Mouse (Mus musculus): ENCODE data around the gene 6430550D23Rik. TPM values are rescaled to one million over a fixed set of nuclear protein-coding genes. Genes with fewer than 3 reads are reported as not detected.

6430550D23Rik gene
- total RNA-seq, 2 experiments from 2014 or later: 0.74 to 0.92 TPM

Other genes starting within 250 kb of the 6430550D23Rik start
- gene Mmp24, start 232.6 kb downstream of the 6430550D23Rik start, total RNA-seq (2015): not detected in 2 replicates
- under 0.01 TPM in 1 of 2 replicates, not detected in the other for gene Mmp24, start 232.6 kb downstream of the 6430550D23Rik start, total RNA-seq (2017)
- gene BC029722, start 188.6 kb downstream of the 6430550D23Rik start, total RNA-seq (2015): 13.2 and 18.8 TPM in 2 replicates
- gene BC029722, start 188.6 kb downstream of the 6430550D23Rik start, total RNA-seq (2017): 13.2 and 14.8 TPM in 2 replicates
- 261 and 264 TPM in 2 replicates for gene Eif6, start 181.1 kb downstream of the 6430550D23Rik start, total RNA-seq (2015)
- gene Eif6, start 181.1 kb downstream of the 6430550D23Rik start, total RNA-seq (2017): 58.5 and 84.7 TPM in 2 replicates
- not detected in 2 replicates for gene Fam83c, start 173.1 kb downstream of the 6430550D23Rik start, total RNA-seq (2015)
- not detected in 2 replicates for gene Fam83c, start 173.1 kb downstream of the 6430550D23Rik start, total RNA-seq (2017)
- gene Uqcc1, start 77.7 kb downstream of the 6430550D23Rik start, total RNA-seq (2015): 39.6 and 40.4 TPM in 2 replicates
- gene Uqcc1, start 77.7 kb downstream of the 6430550D23Rik start, total RNA-seq (2017): 51.5 and 55.1 TPM in 2 replicates
- not detected in 2 replicates for gene Gm15557, start 67.2 kb downstream of the 6430550D23Rik start, total RNA-seq (2015)
- gene Gm15557, start 67.2 kb downstream of the 6430550D23Rik start, total RNA-seq (2017): not detected in 2 replicates
- gene Gdf5, start 62.6 kb downstream of the 6430550D23Rik start, total RNA-seq (2015): not detected in 2 replicates
- not detected in 2 replicates for gene Gdf5, start 62.6 kb downstream of the 6430550D23Rik start, total RNA-seq (2017)
- 9.6 and 12.7 TPM in 2 replicates for gene Cep250, start 51.5 kb downstream of the 6430550D23Rik start, total RNA-seq (2015)
- gene Cep250, start 51.5 kb downstream of the 6430550D23Rik start, total RNA-seq (2017): 30.7 and 44.6 TPM in 2 replicates
- 206 and 246 TPM in 2 replicates for gene Ergic3, start 68 bp upstream of the 6430550D23Rik start, total RNA-seq (2015)
- gene Ergic3, start 68 bp upstream of the 6430550D23Rik start, total RNA-seq (2017): 65.3 and 76.8 TPM in 2 replicates
- gene Fer1l4, start 45.0 kb upstream of the 6430550D23Rik start, total RNA-seq (2015): not detected in 2 replicates
- not detected in 2 replicates for gene Fer1l4, start 45.0 kb upstream of the 6430550D23Rik start, total RNA-seq (2017)
- 1.3 and 1.7 TPM in 2 replicates for gene Spag4, start 57.2 kb upstream of the 6430550D23Rik start, total RNA-seq (2015)
- gene Spag4, start 57.2 kb upstream of the 6430550D23Rik start, total RNA-seq (2017): 2.6 and 3.3 TPM in 2 replicates
- 36.8 and 39.2 TPM in 2 replicates for gene Cpne1, start 104.0 kb upstream of the 6430550D23Rik start, total RNA-seq (2015)
- gene Cpne1, start 104.0 kb upstream of the 6430550D23Rik start, total RNA-seq (2017): 22.1 and 26.1 TPM in 2 replicates
- gene Rbm12, start 104.0 kb upstream of the 6430550D23Rik start, total RNA-seq (2015): 34.4 and 44.8 TPM in 2 replicates
- gene Rbm12, start 104.0 kb upstream of the 6430550D23Rik start, total RNA-seq (2017): 33.6 and 59.0 TPM in 2 replicates
- 1.6 and 6.4 TPM in 2 replicates for gene Gm28036, start 119.1 kb upstream of the 6430550D23Rik start, total RNA-seq (2015)
- gene Gm28036, start 119.1 kb upstream of the 6430550D23Rik start, total RNA-seq (2017): 23.1 and 25.5 TPM in 2 replicates
- gene Romo1, start 136.1 kb upstream of the 6430550D23Rik start, total RNA-seq (2015): 104 and 134 TPM in 2 replicates
- 13.2 and 27.2 TPM in 2 replicates for gene Romo1, start 136.1 kb upstream of the 6430550D23Rik start, total RNA-seq (2017)
- 54.3 and 71.4 TPM in 2 replicates for gene Nfs1, start 136.2 kb upstream of the 6430550D23Rik start, total RNA-seq (2015)
- 32.4 and 35.0 TPM in 2 replicates for gene Nfs1, start 136.2 kb upstream of the 6430550D23Rik start, total RNA-seq (2017)
- gene Rbm39, start 172.3 kb upstream of the 6430550D23Rik start, total RNA-seq (2015): 515 and 549 TPM in 2 replicates
- gene Rbm39, start 172.3 kb upstream of the 6430550D23Rik start, total RNA-seq (2017): 502 and 605 TPM in 2 replicates
- 42.8 and 46.8 TPM in 2 replicates for gene Phf20, start 188.5 kb upstream of the 6430550D23Rik start, total RNA-seq (2015)
- 53.8 and 61.2 TPM in 2 replicates for gene Phf20, start 188.5 kb upstream of the 6430550D23Rik start, total RNA-seq (2017)